In the genomic region with DNA sequence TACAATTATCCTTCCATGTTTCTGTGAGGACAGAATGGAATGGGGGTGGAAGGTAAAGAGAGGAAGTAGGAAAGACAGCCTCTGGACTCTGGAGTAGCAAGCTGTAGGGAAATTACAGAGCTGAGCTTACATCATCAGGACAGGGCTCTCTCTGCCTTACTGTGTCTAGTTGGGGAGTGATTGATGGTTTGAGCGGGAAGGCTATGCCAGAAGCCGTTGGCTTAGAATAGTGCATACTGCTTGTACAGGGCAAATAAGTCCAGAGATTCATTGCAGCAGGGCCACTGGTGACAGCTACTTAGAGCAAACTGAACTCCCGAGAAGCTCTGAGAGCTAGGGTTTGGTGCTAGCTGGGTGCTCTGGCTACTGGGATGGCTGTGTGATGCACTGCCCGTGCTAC, we compare ENCODE assay signal across 15 mouse cellular contexts.
DNase-seq lines count a peak whose midpoint lies in the region; ATAC-seq and TF ChIP-seq lines count a peak whose summit lies in the region.
"Had no signal": no experiment of that assay in that cellular context is flagged by ENCODE, and none has a peak within 500 bp of the region (broad histone marks: within the 10 kb centered on the region; RNA-seq: fewer than 3 reads in every experiment).

No protein-coding gene starts in this region.

- H3K27ac ChIP-seq in limb, embryonic 12.5 days: 0 out of 2 replicates have a peak overlapping the region, but pooled peaks have one; percentile 24
- no peak overlapping the region for H3K27ac ChIP-seq in limb, embryonic 10.5 days
- H3K27ac ChIP-seq in cortical plate, adult 2 months (ENCODE audit: insufficient read depth, low read length): peak overlapping the region; percentile 27
- H3K27ac ChIP-seq: forebrain, embryonic 10.5 days; intestine, embryonic 15.5 days; liver, embryonic 12.5 days had no signal

- 55% methylated on average over 4 of the region's 4 CpGs for WGBS in limb, embryonic 12.5 days
- 61% methylated on average over 4 of the region's 4 CpGs for WGBS in limb, embryonic 10.5 days

- no peak for DNase-seq in frontal cortex, postnatal 36 days (ENCODE audit: low spot score in 2 of 2)
- no peak for DNase-seq in limb, embryonic 10.5 days (ENCODE audit: low spot score)
- peak; percentile 87 for DNase-seq in adipocyte (ENCODE audit: low spot score)
- DNase-seq in testis, postnatal 14 days (ENCODE audit: low spot score): no peak
- DNase-seq: cerebellum, adult 2 months; heart, adult 11 months; lung, postnatal 14 days; spleen, adult 18-20 months had no signal

- ATAC-seq in frontal cortex, adult (ENCODE audit: low TSS enrichment): peak; percentile 45; the same call in 1 of the 2 replicates
- ATAC-seq in limb, embryonic 12.5 days (ENCODE audit: insufficient number of reproducible peaks, insufficient read depth, low FRiP score, low TSS enrichment, low read depth): no peak
- ATAC-seq: intestine, embryonic 15.5 days; liver, embryonic 12.5 days had no signal

- no peak overlapping the region for H3K4me3 ChIP-seq in limb, embryonic 12.5 days (replicated peaks)
- no peak overlapping the region for H3K4me3 ChIP-seq in limb, embryonic 10.5 days
- H3K4me3 ChIP-seq in cortical plate, adult 2 months (ENCODE audit: insufficient read depth, low read length): no peak overlapping the region
- H3K4me3 ChIP-seq: forebrain, embryonic 10.5 days; intestine, embryonic 15.5 days; liver, embryonic 12.5 days had no signal

- no peaks in the 10 kb centered on the region; the same call in 1 of the 2 replicates for H3K9me3 ChIP-seq in limb, embryonic 12.5 days
- H3K9me3 ChIP-seq in limb, embryonic 10.5 days (replicated peaks): no peaks in the 10 kb centered on the region
- H3K9me3 ChIP-seq: forebrain, embryonic 10.5 days; intestine, embryonic 15.5 days had no signal

- no peak overlapping the region for H3K9ac ChIP-seq in limb, embryonic 12.5 days (replicated peaks)
- H3K9ac ChIP-seq: intestine, embryonic 15.5 days; liver, embryonic 12.5 days had no signal

- H3K4me2 ChIP-seq in limb, embryonic 12.5 days: no peak overlapping the region
- H3K4me2 ChIP-seq: intestine, embryonic 15.5 days; liver, embryonic 12.5 days; midbrain, embryonic 11.5 days had no signal

- no peak for TF ChIP-seq CTCF in cortical plate, adult 2 months (IDR thresholded peaks at IDR 0.05; ENCODE audit: extremely low read depth, insufficient read depth, low read length)

- no peaks in the 10 kb centered on the region for H3K4me1 ChIP-seq in limb, embryonic 12.5 days (replicated peaks)
- 0 out of 2 replicates have a peak, but pooled peaks cover 2% of the 10 kb centered on the region for H3K4me1 ChIP-seq in limb, embryonic 10.5 days
- peaks cover 2% of the 10 kb centered on the region; the same call in 1 of the 2 replicates for H3K4me1 ChIP-seq in cortical plate, adult 2 months (ENCODE audit: control insufficient read depth, insufficient read depth, low read length)
- H3K4me1 ChIP-seq: forebrain, embryonic 10.5 days; intestine, embryonic 15.5 days; liver, embryonic 12.5 days had no signal

- no peak for TF ChIP-seq POLR2A in cortical plate, adult 2 months (IDR thresholded peaks at IDR 0.05; ENCODE audit: extremely low read depth, insufficient read depth, low read length)

- no peaks in the 10 kb centered on the region for H3K27me3 ChIP-seq in limb, embryonic 12.5 days
- H3K27me3 ChIP-seq in limb, embryonic 10.5 days (ENCODE audit: low read depth, poor library complexity, severe bottlenecking): no peaks in the 10 kb centered on the region
- H3K27me3 ChIP-seq: intestine, embryonic 15.5 days; liver, embryonic 12.5 days had no signal

- H3K36me3 ChIP-seq in limb, embryonic 12.5 days: no peaks in the 10 kb centered on the region
- H3K36me3 ChIP-seq in limb, embryonic 10.5 days: no peaks in the 10 kb centered on the region
- H3K36me3 ChIP-seq: forebrain, embryonic 10.5 days; intestine, embryonic 15.5 days had no signal
